Mouse (Mus musculus) neural tube, embryonic 13.5 days (tissue): ENCODE measurements around the gene Pla2r1. TPM values are rescaled to one million over a fixed set of nuclear protein-coding genes. Genes with fewer than 3 reads are reported as not detected.

ENCODE experiments used
- ATAC-seq: fragments of 200-750 bp; cut with Nextera tagmentation; 2 replicates; pipeline ENCODE4 v1.8.0; 2017; ENCODE audit warnings: low read depth, mild to moderate bottlenecking, moderate TSS enrichment, moderate library complexity
- H3K27ac ChIP-seq: fragments of 300-500 bp; sonication (generic); replicated peaks from 2 replicates; pipeline ENCODE4 v1.5.1; 2015; ENCODE audit warnings: moderate library complexity, mild to moderate bottlenecking, inconsistent platforms
- H3K27me3 ChIP-seq: fragments of 300-500 bp; sonication (generic); 2 replicates; pipeline ENCODE4 v1.6.1; 2015; ENCODE audit warnings: mild to moderate bottlenecking, inconsistent platforms
- H3K36me3 ChIP-seq: fragments of 300-500 bp; sonication (generic); 2 replicates; pipeline ENCODE4 v1.6.1; 2015; ENCODE audit warnings: mild to moderate bottlenecking, inconsistent platforms
- H3K4me1 ChIP-seq: fragments of 300-500 bp; sonication (generic); replicated peaks from 2 replicates; pipeline ENCODE4 v1.6.1; 2015; ENCODE audit warnings: inconsistent platforms
- H3K4me2 ChIP-seq: fragments of 300-500 bp; sonication (generic); 2 replicates; pipeline ENCODE4 v1.6.1; 2015; ENCODE audit warnings: inconsistent platforms, mild to moderate bottlenecking, moderate library complexity
- H3K4me3 ChIP-seq: fragments of 300-500 bp; sonication (generic); 2 replicates; pipeline ENCODE4 v1.5.1; 2015; ENCODE audit warnings: mild to moderate bottlenecking, inconsistent platforms
- H3K9ac ChIP-seq: fragments of 300-500 bp; sonication (generic); 2 replicates; pipeline ENCODE4 v1.6.1; 2015; ENCODE audit warnings: moderate library complexity, mild to moderate bottlenecking, inconsistent platforms
- H3K9me3 ChIP-seq: fragments of 300-500 bp; sonication (generic); 2 replicates; pipeline ENCODE4 v1.6.1; 2016; ENCODE audit warnings: inconsistent platforms
- WGBS: fragments of 180-500 bp; shearing (Covaris S2); methylation state at CpG from one replicate; pipeline ENCODE4 v1.1.7; 2015; 5-methylcytosine and 5-hydroxymethylcytosine counted together
- polyA plus RNA-seq: library from polyadenylated mRNA; unstranded; fragments of >200 nt; fragmentation: Nextera tagmentation; extraction: Ambion mirVana; gene quantifications from 2 replicates; pipeline ENCODE4 v1.2.1, GENCODE M21; 2015

The Pla2r1 gene
- polyA plus RNA-seq, 1 experiment from 2014 or later: 0.80 TPM

DNA sequence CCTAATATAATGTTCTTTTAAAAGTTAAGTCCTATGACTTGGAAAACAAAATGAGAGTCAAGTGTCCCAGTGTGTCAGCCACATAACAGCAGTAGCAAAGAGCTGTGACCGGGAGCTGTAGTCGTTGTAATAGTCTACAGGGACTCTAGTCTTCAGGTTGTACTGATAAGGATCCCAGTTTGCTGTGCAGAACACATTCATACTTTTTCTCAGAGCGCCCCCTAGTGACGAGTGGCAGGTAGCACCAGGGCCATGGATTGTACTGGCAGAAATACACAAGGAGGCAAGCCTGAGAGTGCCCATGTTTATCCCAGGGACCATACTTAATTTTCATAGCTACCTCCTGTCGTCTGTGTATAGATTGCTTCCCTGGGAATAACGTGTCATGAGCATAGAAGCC is 135.0 kb downstream of the Pla2r1 start:
- 6% methylated on average over 6 of the region's 6 CpGs for WGBS
- no peaks in the 10 kb centered on the region for H3K36me3 ChIP-seq

DNA sequence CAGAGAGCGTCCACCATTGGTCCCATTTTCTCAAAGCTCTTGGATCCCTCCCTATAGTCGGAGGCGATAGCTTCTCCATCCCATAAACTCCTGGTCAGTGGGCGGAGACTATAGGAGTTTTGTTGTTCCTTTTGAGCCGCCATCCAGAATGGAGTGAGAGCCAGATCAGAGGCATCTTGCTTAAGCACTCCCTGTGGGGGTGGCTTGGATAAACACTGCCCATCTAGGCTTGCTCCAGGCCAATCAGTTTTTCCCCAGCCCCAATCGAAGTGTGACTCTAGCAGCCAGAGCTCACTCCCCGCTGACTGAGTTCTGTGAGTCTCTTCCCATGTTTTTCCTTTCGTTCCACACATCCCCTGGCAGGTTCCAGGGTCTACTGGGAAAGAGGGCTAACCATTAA is 138.8 kb downstream of the Pla2r1 start:
- Histone ChIP-seq H3K9me3 (no peaks in the 10 kb centered on the region), H3K27me3 (no peaks in the 10 kb centered on the region), H3K4me2 (no peak overlapping the region), H3K36me3 (no peaks in the 10 kb centered on the region), H3K9ac (no peak overlapping the region), H3K27ac (no peak overlapping the region), H3K4me3 (no peak overlapping the region), H3K4me1 (no peaks in the 10 kb centered on the region)
- WGBS: 51% methylated on average over 8 of the region's 8 CpGs
- no peak for ATAC-seq

More for the DNA sequence above, 135.0 kb downstream of the Pla2r1 start:
- H3K9me3 ChIP-seq: no peaks in the 10 kb centered on the region
- no peak overlapping the region for H3K9ac ChIP-seq
- ATAC-seq: no peak
- H3K4me2 ChIP-seq: no peak overlapping the region
- no peak overlapping the region for H3K27ac ChIP-seq
- no peaks in the 10 kb centered on the region for H3K4me1 ChIP-seq
- H3K27me3 ChIP-seq: no peaks in the 10 kb centered on the region
- H3K4me3 ChIP-seq: no peak overlapping the region

- 85% methylated on average over 18 of the region's 18 CpGs for WGBS
- no peak overlapping the region for H3K9ac ChIP-seq
- no peaks in the 10 kb centered on the region for H3K36me3 ChIP-seq
- H3K4me3 ChIP-seq: no peak overlapping the region
- no peaks in the 10 kb centered on the region for H3K9me3 ChIP-seq
- no peak for ATAC-seq
- no peaks in the 10 kb centered on the region for H3K27me3 ChIP-seq
- H3K27ac ChIP-seq: no peak overlapping the region
- no peak overlapping the region for H3K4me2 ChIP-seq
- no peaks in the 10 kb centered on the region for H3K4me1 ChIP-seq
These were observed 140.0 kb downstream of the Pla2r1 start for GRCm38 (mm10) chr2:60413006-60413650.

GRCm38 (mm10) chr2:60411181-60411580 is 141.9 kb downstream of the Pla2r1 start:
- 89% methylated on average over 7 of the region's 7 CpGs for WGBS
- Histone ChIP-seq H3K4me2 (no peak overlapping the region), H3K9ac (no peak overlapping the region), H3K27ac (no peak overlapping the region), H3K36me3 (no peaks in the 10 kb centered on the region), H3K9me3 (no peaks in the 10 kb centered on the region), H3K27me3 (no peaks in the 10 kb centered on the region), H3K4me3 (no peak overlapping the region), H3K4me1 (no peaks in the 10 kb centered on the region)
- no peak for ATAC-seq

DNA sequence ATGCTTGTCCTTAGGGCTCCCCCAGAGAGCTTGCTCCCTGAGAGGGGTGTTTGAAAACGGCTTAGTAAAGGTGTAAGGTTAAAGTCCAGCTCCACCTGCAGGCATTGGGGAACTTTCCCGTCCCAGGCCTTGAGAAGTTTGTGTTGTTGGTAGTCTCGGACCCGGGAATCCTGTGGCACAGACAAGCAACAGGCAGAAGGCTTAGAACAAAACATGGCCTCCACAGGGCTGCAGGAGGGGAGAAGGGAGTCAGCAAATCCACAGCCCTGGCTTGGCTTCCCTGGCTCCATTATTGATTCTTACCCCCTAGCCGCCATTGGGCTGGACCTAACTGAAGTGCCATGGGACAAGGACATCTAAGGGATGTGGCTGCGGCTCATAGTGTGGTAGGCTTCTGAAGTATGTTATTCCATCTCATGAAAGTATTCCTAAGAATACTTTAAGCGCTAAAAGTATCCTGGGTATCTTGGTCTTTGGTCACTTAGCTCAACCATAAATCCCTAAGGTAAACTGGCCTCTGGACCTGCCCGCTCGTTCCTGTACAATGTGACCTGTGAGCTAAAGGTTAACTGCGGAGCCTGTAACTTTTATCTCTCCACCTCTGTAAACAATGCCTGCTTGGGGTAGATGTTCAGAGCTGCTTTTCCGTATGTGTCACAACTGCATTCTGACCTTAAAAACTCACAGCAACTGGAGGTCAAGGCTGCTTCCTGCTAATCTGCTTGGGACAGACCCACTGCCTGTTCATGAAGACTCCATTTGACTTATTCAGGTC is 142.9 kb downstream of the Pla2r1 start:
- Histone ChIP-seq H3K36me3 (no peaks in the 10 kb centered on the region), H3K4me2 (no peak overlapping the region), H3K27me3 (no peaks in the 10 kb centered on the region), H3K9me3 (no peaks in the 10 kb centered on the region), H3K4me3 (no peak overlapping the region), H3K27ac (no peak overlapping the region), H3K4me1 (no peaks in the 10 kb centered on the region), H3K9ac (no peak overlapping the region)
- WGBS: 82% methylated on average over 11 of the region's 11 CpGs
- no peak for ATAC-seq

DNA sequence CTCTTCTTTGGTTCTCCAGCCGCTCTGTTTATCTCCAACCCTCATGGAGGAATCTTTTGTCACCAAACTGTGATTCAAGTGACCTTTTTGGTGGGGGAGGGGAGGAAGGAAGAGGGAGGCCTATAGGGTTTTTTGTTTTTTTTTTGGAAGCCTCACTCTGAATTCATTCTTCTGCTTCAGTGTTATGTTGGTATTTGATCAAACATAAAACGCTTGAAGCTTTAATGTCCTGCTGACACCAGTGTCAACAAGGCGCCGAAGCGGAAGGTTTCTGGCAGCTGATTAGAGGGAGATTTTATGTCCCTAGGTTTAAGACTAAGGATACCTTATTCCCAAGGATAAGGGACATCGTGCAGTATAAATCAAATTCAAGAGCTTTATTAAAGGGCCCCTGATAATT is 143.9 kb downstream of the Pla2r1 start:
- Histone ChIP-seq H3K27ac (no peak overlapping the region), H3K9ac (no peak overlapping the region), H3K4me3 (no peak overlapping the region), H3K4me1 (no peaks in the 10 kb centered on the region), H3K9me3 (no peaks in the 10 kb centered on the region), H3K36me3 (no peaks in the 10 kb centered on the region), H3K4me2 (no peak overlapping the region), H3K27me3 (no peaks in the 10 kb centered on the region)
- ATAC-seq: no peak
- 49% methylated on average over 6 of the region's 6 CpGs for WGBS

DNA sequence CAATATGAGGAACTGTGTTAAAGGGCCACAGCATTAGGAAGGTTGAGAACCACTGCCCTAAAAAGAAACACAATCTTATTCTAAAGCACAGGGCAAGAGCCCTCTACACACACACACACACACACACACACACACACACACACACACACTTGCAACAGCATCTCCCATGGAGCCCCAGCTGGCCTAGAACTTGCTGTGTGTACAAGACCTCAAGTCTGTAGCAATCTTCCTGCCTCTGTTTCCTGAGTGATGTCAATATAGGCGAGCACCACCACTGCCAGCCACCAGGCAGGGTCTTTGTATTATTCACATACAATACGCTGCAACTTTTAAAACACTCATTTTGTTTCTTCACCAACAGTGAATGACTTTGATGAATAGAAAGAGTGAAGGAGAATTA is 145.7 kb downstream of the Pla2r1 start:
- no peaks in the 10 kb centered on the region for H3K36me3 ChIP-seq
- H3K9me3 ChIP-seq: no peaks in the 10 kb centered on the region
- no peaks in the 10 kb centered on the region for H3K4me1 ChIP-seq
- 82% methylated on average over 2 of the region's 2 CpGs for WGBS
- H3K4me3 ChIP-seq: no peak overlapping the region
- H3K4me2 ChIP-seq: no peak overlapping the region
- no peak overlapping the region for H3K9ac ChIP-seq
- H3K27me3 ChIP-seq: no peaks in the 10 kb centered on the region
- no peak for ATAC-seq
- no peak overlapping the region for H3K27ac ChIP-seq

DNA sequence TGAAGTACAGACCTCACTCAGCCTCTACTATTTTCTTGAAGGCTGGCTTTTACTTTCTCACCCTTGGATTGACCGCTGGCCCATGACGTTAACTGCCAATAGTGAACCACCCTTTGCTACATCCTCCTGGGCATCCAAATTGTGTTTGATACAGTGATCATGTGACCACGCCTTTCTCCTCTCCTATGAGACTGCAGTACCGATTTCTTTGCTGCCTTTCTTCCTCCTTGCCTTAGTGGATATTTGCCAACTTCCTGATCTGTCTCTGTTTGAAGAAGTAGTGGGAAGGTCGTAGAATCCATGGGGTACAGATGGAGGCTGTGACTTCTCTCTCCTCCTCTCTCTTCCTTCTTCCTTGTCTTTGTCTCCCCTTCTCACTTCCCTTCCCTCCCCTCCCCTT is 147.7 kb downstream of the Pla2r1 start:
- WGBS: 91% methylated on average over 5 of the region's 5 CpGs
- no peak overlapping the region for H3K4me3 ChIP-seq
- H3K36me3 ChIP-seq: no peaks in the 10 kb centered on the region
- no peak overlapping the region for H3K4me2 ChIP-seq
- no peaks in the 10 kb centered on the region for H3K27me3 ChIP-seq
- no peak for ATAC-seq
- H3K9me3 ChIP-seq: no peaks in the 10 kb centered on the region
- H3K27ac ChIP-seq: no peak overlapping the region
- no peak overlapping the region for H3K9ac ChIP-seq
- no peaks in the 10 kb centered on the region for H3K4me1 ChIP-seq

DNA sequence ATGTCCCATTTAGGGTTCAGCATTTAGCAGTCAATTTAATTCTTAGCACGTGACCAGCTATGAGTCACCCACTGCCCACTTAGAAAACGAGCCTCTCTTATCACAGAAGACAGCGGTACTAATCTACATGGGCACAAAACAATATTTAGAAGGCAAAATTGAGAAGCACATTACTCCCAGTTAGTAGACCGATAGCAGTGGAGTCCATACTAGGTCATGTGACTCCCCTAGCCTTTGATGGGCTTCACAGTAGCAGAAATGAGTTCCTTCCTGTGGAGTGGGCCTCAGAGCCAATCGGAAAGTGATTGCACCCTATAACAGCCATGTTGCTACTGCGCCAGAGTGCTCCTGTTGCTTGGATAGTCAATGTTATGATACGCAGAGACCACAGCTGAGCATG is 148.3 kb downstream of the Pla2r1 start:
- Histone ChIP-seq H3K4me2 (no peak overlapping the region), H3K27ac (no peak overlapping the region), H3K9ac (no peak overlapping the region), H3K36me3 (no peaks in the 10 kb centered on the region), H3K4me1 (no peaks in the 10 kb centered on the region), H3K4me3 (no peak overlapping the region), H3K27me3 (no peaks in the 10 kb centered on the region), H3K9me3 (no peaks in the 10 kb centered on the region)
- WGBS: 91% methylated on average over 7 of the region's 7 CpGs
- no peak for ATAC-seq

- ATAC-seq: no peak
- Histone ChIP-seq H3K4me2 (no peak overlapping the region), H3K27ac (no peak overlapping the region), H3K4me1 (no peaks in the 10 kb centered on the region), H3K27me3 (no peaks in the 10 kb centered on the region), H3K4me3 (no peak overlapping the region), H3K9me3 (no peaks in the 10 kb centered on the region), H3K9ac (no peak overlapping the region), H3K36me3 (no peaks in the 10 kb centered on the region)
- WGBS: 82% methylated on average over 5 of the region's 5 CpGs
These were observed 151.4 kb downstream of the Pla2r1 start for GRCm38 (mm10) chr2:60401694-60402093.

DNA sequence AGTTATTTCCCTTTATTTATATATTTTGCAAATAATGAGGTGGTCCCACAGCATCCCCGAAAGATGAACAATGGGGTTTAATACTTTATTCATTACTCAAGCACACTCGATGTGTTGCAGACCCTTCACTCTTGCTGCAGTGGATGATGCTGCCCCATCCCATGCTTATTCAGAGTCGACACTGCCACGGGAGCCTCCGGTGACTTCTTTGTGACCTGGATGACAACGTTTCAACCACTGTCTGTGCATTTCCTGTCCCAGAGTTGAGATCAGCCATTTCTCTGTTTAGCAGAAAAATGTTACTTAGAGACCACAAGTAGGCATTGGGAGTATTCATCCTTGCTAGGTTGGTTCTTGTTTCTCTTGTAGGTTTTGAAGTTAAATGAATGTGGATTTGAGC is 159.3 kb downstream of the Pla2r1 start:
- no peaks in the 10 kb centered on the region for H3K9me3 ChIP-seq
- no peak overlapping the region for H3K27ac ChIP-seq
- ATAC-seq: no peak
- H3K4me2 ChIP-seq: no peak overlapping the region
- no peaks in the 10 kb centered on the region for H3K27me3 ChIP-seq
- H3K4me1 ChIP-seq: no peaks in the 10 kb centered on the region
- H3K36me3 ChIP-seq: no peaks in the 10 kb centered on the region
- H3K4me3 ChIP-seq: no peak overlapping the region
- H3K9ac ChIP-seq: no peak overlapping the region
- WGBS: 78% methylated on average over 6 of the region's 6 CpGs

GRCm38 (mm10) chr2:60392286-60392685 is 160.8 kb downstream of the Pla2r1 start:
- no peaks in the 10 kb centered on the region for H3K4me1 ChIP-seq
- H3K9me3 ChIP-seq: no peaks in the 10 kb centered on the region
- H3K4me3 ChIP-seq: no peak overlapping the region
- no peak overlapping the region for H3K9ac ChIP-seq
- WGBS: 89% methylated on average over 4 of the region's 4 CpGs
- no peaks in the 10 kb centered on the region for H3K27me3 ChIP-seq
- no peak for ATAC-seq
- no peak overlapping the region for H3K4me2 ChIP-seq
- H3K27ac ChIP-seq: no peak overlapping the region
- H3K36me3 ChIP-seq: no peaks in the 10 kb centered on the region

DNA sequence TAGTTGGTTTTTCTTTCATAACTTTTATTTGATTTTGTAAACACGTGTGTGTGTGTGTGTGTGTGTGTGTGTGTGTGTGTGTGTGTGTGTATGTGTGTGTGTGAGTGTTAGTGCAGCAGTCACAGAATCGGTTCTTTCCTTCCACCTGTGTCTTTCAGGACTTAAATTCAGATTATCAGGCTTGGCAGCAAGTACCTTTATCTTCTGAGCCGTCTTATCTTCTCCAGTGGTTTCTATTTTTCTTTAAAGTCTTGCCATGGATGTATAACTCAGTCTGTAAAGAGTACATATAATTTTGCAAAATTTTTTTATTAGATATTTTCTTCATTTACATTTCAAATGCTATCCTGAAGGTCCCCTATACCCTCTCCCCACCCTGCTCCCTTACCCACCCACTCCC is 165.7 kb downstream of the Pla2r1 start:
- H3K27me3 ChIP-seq: peaks cover 13% of the 10 kb centered on the region
- H3K27ac ChIP-seq: no peak overlapping the region
- no peak overlapping the region for H3K9ac ChIP-seq
- H3K4me2 ChIP-seq: no peak overlapping the region
- peaks cover 12% of the 10 kb centered on the region for H3K4me1 ChIP-seq
- H3K36me3 ChIP-seq: no peaks in the 10 kb centered on the region
- 88% methylated on average over 3 of the region's 3 CpGs for WGBS
- no peaks in the 10 kb centered on the region for H3K9me3 ChIP-seq
- H3K4me3 ChIP-seq: no peak overlapping the region
- no peak for ATAC-seq
